Mouse (Mus musculus) ES-Bruce4 (cell line): ENCODE data around the gene Diaph3.

Source experiments
- EP300 ChIP-seq: IDR thresholded peaks from 2 replicates; pipeline ENCODE4 v1.6.1; 2011; ENCODE audit warnings: low read depth, low read length; ENCODE audit not compliant: insufficient read depth
- POLR2A ChIP-seq: IDR thresholded peaks from one replicate; pipeline ENCODE4 v1.8.1; 2011; ENCODE audit warnings: low read length; ENCODE audit not compliant: insufficient read depth

GRCm38 (mm10) chr14:86678992-86679391 is 462.0 kb downstream of the Diaph3 start:
- TF ChIP-seq EP300 (no peak), POLR2A (no peak)
